Mouse (Mus musculus) macrophage (primary cell): ENCODE measurements around the gene Habp4. TPM values are rescaled to one million over a fixed set of nuclear protein-coding genes. Genes with fewer than 3 reads are reported as not detected.
A peak's percentile ranks its signal among the peaks of the same experiment; 100 is the strongest.

Source experiments
- H3K27ac ChIP-seq: fragments of 350-480 bp; formaldehyde crosslinking; 2 replicates; pipeline ENCODE4 v1.9.0; 2021
- H3K36me3 ChIP-seq: fragments of 350-480 bp; formaldehyde crosslinking; 2 replicates; pipeline ENCODE4 v1.9.0; 2021; ENCODE audit errors: inconsistent target
- H3K4me3 ChIP-seq: fragments of 350-480 bp; formaldehyde crosslinking; 2 replicates; pipeline ENCODE4 v1.9.0; 2021; ENCODE audit errors: inconsistent target
- H3K79me2 ChIP-seq: fragments of 350-480 bp; formaldehyde crosslinking; 2 replicates; pipeline ENCODE4 v1.9.0; 2021; ENCODE audit errors: inconsistent target
- WGBS: methylation state at CpG from one replicate; pipeline ENCODE4 v1.1.7; 2026; ENCODE audit warnings: inconsistent platforms; ENCODE audit not compliant: missing documents; 5-methylcytosine and 5-hydroxymethylcytosine counted together
- polyA plus RNA-seq: library from polyadenylated mRNA; stranded (reverse); fragments of 250-400 nt; gene quantifications from 3 replicates; pipeline ENCODE4 v1.2.4, GENCODE M21; 2018; ENCODE audit warnings: inconsistent platforms
- total RNA-seq, 78 experiments: library from RNA; depleted of rRNA; stranded (reverse); fragments of 250-400 nt; gene quantifications; 1 replicate in 9 of 78; 2 replicates in 24 of 78; 3 replicates in 43 of 78; 4 replicates in 2 of 78; pipeline ENCODE4 v1.2.4; 2018; ENCODE audit warnings: inconsistent platforms in 56 of 78

The Habp4 gene
- total RNA-seq (2018; cell fraction: chromatin; rRNA removed): 10 to 100 TPM in 18 of 26 experiments, 1 to 10 TPM in 8; 1.9 to 22.9 (median 12.7) TPM
- 10 to 100 TPM in 21 of 26 experiments, 1 to 10 TPM in 5; 7.7 to 17.7 (median 12.1) TPM for total RNA-seq (2018; cell fraction: cytosol; rRNA removed)
- total RNA-seq (2018; cell fraction: nucleus; rRNA removed): 10 to 100 TPM in 18 of 26 experiments, 1 to 10 TPM in 8; 3.4 to 27.7 (median 14.7) TPM
- 11.3 to 21.1 TPM (median 14.9 TPM) in 3 replicates for polyA plus RNA-seq

GRCm38 (mm10) chr13:64161548-64161915 lies at the start of gene Habp4:
Habp4 (plus strand) TSS chr13:64161824.
- Histone ChIP-seq H3K4me3 (peak within 1 kb of the TSS; percentile 47), H3K36me3 (no peaks in the 10 kb centered on the region), H3K27ac (no peak within 1 kb of the TSS), H3K79me2 (peaks cover 10% of the 10 kb centered on the region; the same call in 1 of the 2 replicates)
- WGBS: under 1% methylated on average over 29 of the region's 31 CpGs

- Histone ChIP-seq H3K79me2 (no peaks in the 10 kb centered on the region), H3K36me3 (no peaks in the 10 kb centered on the region; the same call in 1 of the 2 replicates), H3K27ac (no peak overlapping the region), H3K4me3 (no peak overlapping the region)
- 60% methylated on average over 2 of the region's 2 CpGs for WGBS
Observed at GRCm38 (mm10) chr13:64117442-64117841, 44.2 kb upstream of the Habp4 start.

- 31% methylated on average over 4 of the region's 4 CpGs for WGBS
- no peaks in the 10 kb centered on the region; the same call in 1 of the 2 replicates for H3K36me3 ChIP-seq
- H3K27ac ChIP-seq: no peak overlapping the region
Observed at GRCm38 (mm10) chr13:64120760-64121159, 40.9 kb upstream of the Habp4 start.

GRCm38 (mm10) chr13:64123491-64124188 lies 38.0 kb upstream of the Habp4 start:
- no peaks in the 10 kb centered on the region for H3K79me2 ChIP-seq
- WGBS: 88% methylated on average over 6 of the region's 6 CpGs
- no peaks in the 10 kb centered on the region; the same call in 1 of the 2 replicates for H3K36me3 ChIP-seq
- H3K27ac ChIP-seq: no peak overlapping the region
- no peak overlapping the region for H3K4me3 ChIP-seq

More at GRCm38 (mm10) chr13:64120760-64121159, 40.9 kb upstream of the Habp4 start:
- Histone ChIP-seq H3K4me3 (no peak overlapping the region), H3K79me2 (no peaks in the 10 kb centered on the region)

- WGBS: 95% methylated on average over 6 of the region's 6 CpGs
- Histone ChIP-seq H3K36me3 (no peaks in the 10 kb centered on the region), H3K79me2 (no peaks in the 10 kb centered on the region), H3K27ac (no peak overlapping the region), H3K4me3 (no peak overlapping the region)
Observed at GRCm38 (mm10) chr13:64124886-64125285, 36.7 kb upstream of the Habp4 start.

- Histone ChIP-seq H3K27ac (no peak overlapping the region), H3K36me3 (no peaks in the 10 kb centered on the region), H3K4me3 (no peak overlapping the region), H3K79me2 (no peaks in the 10 kb centered on the region)
- WGBS: 78% methylated on average over 4 of the region's 4 CpGs
Observed at GRCm38 (mm10) chr13:64126316-64126715, 35.3 kb upstream of the Habp4 start.

- WGBS: 6% methylated on average over 30 of the region's 44 CpGs
- peak within 1 kb of the TSS; percentile 62 for H3K27ac ChIP-seq
- no peaks in the 10 kb centered on the region for H3K36me3 ChIP-seq
- peak within 1 kb of the TSS; percentile 64 for H3K4me3 ChIP-seq
- no peaks in the 10 kb centered on the region for H3K79me2 ChIP-seq
Observed at GRCm38 (mm10) chr13:64128858-64129615, 32.6 kb upstream of the Habp4 start, which contains the start of gene Slc35d2. Slc35d2 (minus strand) TSS chr13:64129368.

GRCm38 (mm10) chr13:64129616-64130375 lies 31.8 kb upstream of the Habp4 start:
- Histone ChIP-seq H3K27ac (peak overlapping the region; percentile 62), H3K36me3 (peaks cover 1% of the 10 kb centered on the region; the same call in 1 of the 2 replicates), H3K79me2 (no peaks in the 10 kb centered on the region), H3K4me3 (peak overlapping the region; percentile 64)
- WGBS: 39% methylated on average over 15 of the region's 15 CpGs

- H3K4me3 ChIP-seq: no peak overlapping the region
- H3K27ac ChIP-seq: no peak overlapping the region
- H3K36me3 ChIP-seq: no peaks in the 10 kb centered on the region
- H3K79me2 ChIP-seq: peaks cover 67% of the 10 kb centered on the region
- WGBS: 70% methylated on average over 5 of the region's 5 CpGs
Observed at GRCm38 (mm10) chr13:64150121-64150520, 11.5 kb upstream of the Habp4 start.

GRCm38 (mm10) chr13:64152241-64152669 lies 9.4 kb upstream of the Habp4 start:
- H3K4me3 ChIP-seq: peak overlapping the region; percentile 91
- H3K79me2 ChIP-seq: peaks cover 50% of the 10 kb centered on the region
- H3K27ac ChIP-seq: peak overlapping the region; percentile 82
- no peaks in the 10 kb centered on the region for H3K36me3 ChIP-seq
- WGBS: under 1% methylated on average over 37 of the region's 42 CpGs

GRCm38 (mm10) chr13:64152671-64153082 lies 8.9 kb upstream of the Habp4 start:
- Histone ChIP-seq H3K4me3 (no peak overlapping the region; the same call in 1 of the 2 replicates), H3K36me3 (no peaks in the 10 kb centered on the region), H3K79me2 (peaks cover 46% of the 10 kb centered on the region), H3K27ac (no peak overlapping the region)
- under 1% methylated on average over 52 of the region's 61 CpGs for WGBS

- H3K27ac ChIP-seq: peak within 1 kb of the TSS; percentile 82
- H3K36me3 ChIP-seq: no peaks in the 10 kb centered on the region
- H3K79me2 ChIP-seq: peaks cover 41% of the 10 kb centered on the region
- under 1% methylated on average over 54 of the region's 56 CpGs for WGBS
- H3K4me3 ChIP-seq: peak within 1 kb of the TSS; percentile 91
Observed at GRCm38 (mm10) chr13:64153083-64153682, 8.4 kb upstream of the Habp4 start, which contains the start of gene Zfp367. Zfp367 (minus strand) TSS chr13:64153202.

- Histone ChIP-seq H3K79me2 (peaks cover 34% of the 10 kb centered on the region), H3K27ac (peak overlapping the region; percentile 78), H3K36me3 (no peaks in the 10 kb centered on the region), H3K4me3 (peak overlapping the region; percentile 30)
- 2% methylated on average over 18 of the region's 18 CpGs for whole genome bisulfite sequencing
Observed at GRCm38 (mm10) chr13:64153751-64154267, 7.8 kb upstream of the Habp4 start.
